Mouse (Mus musculus) ES-Bruce4 (cell line): ENCODE results near the gene Zfp991. TPM values are rescaled to one million over a fixed set of nuclear protein-coding genes. Genes with fewer than 3 reads are reported as not detected.
"Not testable (repeated sequence)": the region's sequence is repeated elsewhere in the genome, so short reads cannot be mapped to it uniquely, and the experiment has no call there.

Source experiments
- H3K27ac ChIP-seq: 2 replicates; pipeline ENCODE4 v1.5.1; 2012; ENCODE audit warnings: low read length, inconsistent platforms; ENCODE audit not compliant: insufficient read depth
- H3K27me3 ChIP-seq: 2 replicates; pipeline ENCODE4 v1.6.1; 2012; ENCODE audit warnings: mild to moderate bottlenecking, low read length, inconsistent platforms; ENCODE audit not compliant: control insufficient read depth, poor library complexity, insufficient read depth, severe bottlenecking
- H3K36me3 ChIP-seq: 2 replicates; pipeline ENCODE4 v1.6.1; 2012; ENCODE audit warnings: inconsistent platforms, mild to moderate bottlenecking, low read length, moderate library complexity; ENCODE audit not compliant: control insufficient read depth, poor library complexity, insufficient read depth, severe bottlenecking
- H3K4me1 ChIP-seq: one replicate; pipeline ENCODE4 v1.8.1; 2011; ENCODE audit warnings: low read length; ENCODE audit not compliant: control insufficient read depth, insufficient read depth
- H3K4me3 ChIP-seq: 2 replicates; pipeline ENCODE4 v1.5.1; 2011; ENCODE audit warnings: low read depth, mild to moderate bottlenecking, low read length
- H3K9ac ChIP-seq: 2 replicates; pipeline ENCODE4 v1.6.1; 2012; ENCODE audit warnings: low read depth, mild to moderate bottlenecking, inconsistent platforms; ENCODE audit not compliant: poor library complexity, severe bottlenecking
- H3K9me3 ChIP-seq: replicated peaks from 2 replicates; pipeline ENCODE4 v1.6.1; 2012; ENCODE audit warnings: mild to moderate bottlenecking, low read length, inconsistent platforms; ENCODE audit not compliant: control insufficient read depth, poor library complexity, insufficient read depth, severe bottlenecking
- polyA plus RNA-seq: library from polyadenylated mRNA; stranded (reverse); fragments of >200 nt; gene quantifications from 2 replicates; pipeline ENCODE4 v1.2.4, GENCODE M21; 2011; ENCODE audit warnings: low read depth; ENCODE audit not compliant: missing spikeins, insufficient read depth, insufficient read length

Gene Zfp991
- polyA plus RNA-seq, 1 experiment = 32.7 TPM

DNA sequence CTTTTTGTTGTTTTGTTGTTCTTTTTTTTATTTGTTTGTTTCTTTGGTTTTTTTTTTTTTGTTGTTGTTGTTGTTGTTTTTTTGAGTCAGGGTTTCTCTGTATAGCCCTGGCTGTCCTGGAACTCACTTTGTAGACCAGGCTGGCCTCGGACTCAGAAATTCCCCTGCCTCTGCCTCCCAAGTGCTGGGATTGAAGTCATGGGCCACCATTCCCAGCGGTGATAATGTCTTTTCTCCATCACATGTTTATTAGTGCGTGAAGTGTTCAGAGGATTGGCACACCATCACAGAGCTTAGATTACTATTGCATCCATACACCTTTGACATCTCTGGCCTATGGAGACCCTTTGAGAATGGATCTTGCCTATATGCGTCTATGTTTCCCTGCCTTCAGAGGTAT lies 6.0 kb upstream of the Zfp991 start:
- not testable (repeated sequence) for H3K9me3 ChIP-seq, H3K27ac ChIP-seq, H3K36me3 ChIP-seq, H3K27me3 ChIP-seq, H3K9ac ChIP-seq, H3K4me1 ChIP-seq, H3K4me3 ChIP-seq

DNA sequence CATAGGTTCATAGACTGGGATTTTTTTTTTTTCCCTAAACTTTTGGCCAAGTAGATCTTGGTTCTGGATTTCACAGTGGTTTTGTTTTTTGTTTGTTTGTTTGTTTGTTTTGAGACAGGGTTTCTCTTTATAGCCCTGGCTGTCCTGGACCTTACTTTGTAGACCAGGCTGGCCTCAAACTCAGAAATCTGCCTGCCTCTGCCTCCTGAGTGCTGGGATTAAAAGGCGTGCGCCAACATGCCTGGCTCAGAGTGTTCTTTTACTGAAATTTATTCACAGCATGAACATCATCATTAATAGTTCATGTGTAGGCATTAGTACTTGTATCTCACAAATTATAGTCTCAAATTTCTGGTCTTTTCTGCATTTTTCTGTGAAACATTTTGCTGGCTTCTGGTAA lies 5.4 kb upstream of the Zfp991 start:
- H3K9ac ChIP-seq, H3K4me1 ChIP-seq, H3K27me3 ChIP-seq, H3K9me3 ChIP-seq, H3K4me3 ChIP-seq, H3K36me3 ChIP-seq, H3K27ac ChIP-seq: not testable (repeated sequence)

DNA sequence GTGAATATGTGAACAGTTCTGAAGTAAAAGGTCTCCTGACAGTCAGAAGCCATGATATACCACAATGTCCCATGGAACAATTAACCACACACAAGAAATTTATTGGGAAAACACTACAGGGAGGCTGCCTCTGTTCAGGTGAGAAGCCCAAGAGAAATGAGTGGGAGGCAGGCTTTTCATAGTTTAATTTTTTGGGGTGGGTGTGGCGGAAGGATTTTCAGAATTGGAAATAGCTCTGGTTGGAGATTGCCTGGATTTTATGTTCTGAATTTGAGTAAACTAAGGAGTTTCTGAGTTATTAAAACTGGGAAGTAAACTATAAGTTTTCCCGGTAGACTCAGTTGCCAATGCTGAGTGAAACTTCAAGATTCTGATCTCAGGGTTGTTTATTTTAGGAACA lies 4.7 kb upstream of the Zfp991 start:
- not testable (repeated sequence) for H3K27ac ChIP-seq, H3K36me3 ChIP-seq, H3K9me3 ChIP-seq, H3K4me3 ChIP-seq, H3K27me3 ChIP-seq, H3K9ac ChIP-seq, H3K4me1 ChIP-seq

DNA sequence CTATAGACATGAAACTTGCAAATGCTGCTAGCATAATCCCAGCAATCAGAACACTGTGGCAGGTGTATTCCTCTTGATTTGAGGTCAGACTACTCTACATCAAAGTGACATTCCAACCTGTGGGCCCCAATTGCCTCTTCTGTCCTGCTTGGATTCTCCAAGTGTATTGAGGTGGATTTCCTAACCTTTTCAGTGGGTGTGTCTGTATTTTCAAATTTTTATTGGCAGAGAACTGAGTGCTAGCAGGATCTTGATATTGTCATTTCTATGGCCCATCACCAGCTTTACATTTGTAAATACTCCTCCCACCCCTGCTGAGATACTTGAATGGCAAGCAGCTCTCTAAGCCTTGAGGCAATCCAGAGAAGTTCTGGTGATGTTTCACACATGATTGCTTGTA lies 3.7 kb upstream of the Zfp991 start:
- not testable (repeated sequence) for H3K4me1 ChIP-seq, H3K27ac ChIP-seq, H3K4me3 ChIP-seq, H3K9ac ChIP-seq, H3K36me3 ChIP-seq, H3K9me3 ChIP-seq, H3K27me3 ChIP-seq

DNA sequence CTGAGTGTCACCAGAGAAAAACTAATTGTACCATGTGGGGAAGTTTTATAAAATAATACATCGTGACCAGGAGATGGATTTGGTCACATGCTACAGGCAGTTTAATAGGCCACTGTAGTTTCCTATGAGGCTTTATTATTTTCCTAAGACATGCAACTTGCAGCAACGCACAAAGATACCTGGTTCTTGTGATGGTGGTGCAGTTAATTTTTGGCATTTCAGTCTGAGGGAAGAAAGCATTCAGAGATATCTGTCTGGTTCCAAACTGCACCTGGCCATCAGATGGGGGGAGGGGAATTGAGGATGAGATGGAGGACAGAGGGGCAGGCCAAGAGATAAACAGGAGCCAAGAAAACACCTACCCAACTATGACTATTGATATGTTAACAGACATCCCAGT lies 1.8 kb downstream of the Zfp991 start:
- not testable (repeated sequence) for H3K4me1 ChIP-seq, H3K27ac ChIP-seq, H3K4me3 ChIP-seq, H3K36me3 ChIP-seq, H3K9ac ChIP-seq, H3K9me3 ChIP-seq, H3K27me3 ChIP-seq

DNA sequence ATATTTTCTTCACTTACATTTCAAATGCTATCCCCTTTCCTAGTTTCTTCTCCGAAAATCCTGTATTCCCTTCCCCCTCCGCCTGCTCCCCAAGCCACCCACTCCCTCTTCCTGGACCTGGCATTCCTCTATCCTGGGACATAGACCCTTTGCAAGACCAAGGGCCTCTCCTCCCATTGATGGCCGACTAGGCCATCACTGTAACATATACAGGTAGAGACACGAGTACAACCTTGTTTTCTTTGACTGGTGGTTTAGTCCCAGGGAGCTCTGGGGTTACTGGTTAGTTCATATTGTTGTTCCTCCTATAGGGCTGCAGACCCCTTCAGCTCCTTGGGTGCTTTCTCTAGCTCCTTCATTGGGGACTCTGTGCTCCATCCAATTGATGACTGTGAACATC lies 9.9 kb downstream of the Zfp991 start:
- not testable (repeated sequence) for H3K9me3 ChIP-seq, H3K36me3 ChIP-seq, H3K4me3 ChIP-seq, H3K27me3 ChIP-seq, H3K4me1 ChIP-seq, H3K27ac ChIP-seq, H3K9ac ChIP-seq

DNA sequence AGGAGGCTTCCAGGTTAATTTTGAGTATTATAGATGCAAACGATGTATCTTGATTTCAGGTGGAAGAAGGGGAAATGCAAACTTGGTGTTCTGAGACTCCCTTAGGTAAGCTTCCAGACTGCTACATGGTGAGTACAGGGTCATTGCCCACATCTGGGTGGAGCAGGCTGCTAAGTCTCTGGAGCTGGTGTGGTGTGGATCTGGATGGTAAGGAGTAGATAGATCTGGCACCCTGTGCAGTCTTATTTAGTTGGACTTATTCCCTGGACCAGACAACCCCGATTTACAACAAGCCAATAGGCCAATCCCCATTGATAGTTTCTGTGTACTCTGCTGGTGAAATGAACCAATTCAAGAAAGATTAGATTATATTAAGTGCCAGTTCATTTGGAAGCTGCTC lies 33.4 kb downstream of the Zfp991 start:
- H3K36me3 ChIP-seq, H3K9me3 ChIP-seq, H3K4me3 ChIP-seq, H3K27ac ChIP-seq, H3K9ac ChIP-seq, H3K4me1 ChIP-seq, H3K27me3 ChIP-seq: not testable (repeated sequence)

DNA sequence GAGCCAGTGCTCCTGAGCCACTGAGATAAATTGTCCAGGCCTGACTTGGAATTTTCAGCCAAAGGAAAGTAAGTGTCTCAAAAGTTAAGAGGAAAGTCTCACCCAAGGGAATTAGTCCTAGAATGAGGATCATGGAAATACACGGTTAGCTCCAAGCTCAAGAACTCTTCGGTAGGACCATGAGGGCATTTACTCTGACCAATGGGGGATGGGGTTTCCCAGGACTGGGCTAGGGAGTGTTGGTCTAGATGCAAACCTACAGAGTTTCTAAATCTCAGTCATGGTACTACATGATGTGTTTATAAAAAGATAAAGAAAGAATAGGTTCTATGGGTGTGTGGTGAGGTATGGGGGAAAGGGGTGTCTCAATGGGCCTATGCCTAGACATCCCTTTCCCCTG lies 38.7 kb downstream of the Zfp991 start:
- not testable (repeated sequence) for H3K36me3 ChIP-seq, H3K9ac ChIP-seq, H3K9me3 ChIP-seq, H3K4me3 ChIP-seq, H3K27ac ChIP-seq, H3K4me1 ChIP-seq, H3K27me3 ChIP-seq

DNA sequence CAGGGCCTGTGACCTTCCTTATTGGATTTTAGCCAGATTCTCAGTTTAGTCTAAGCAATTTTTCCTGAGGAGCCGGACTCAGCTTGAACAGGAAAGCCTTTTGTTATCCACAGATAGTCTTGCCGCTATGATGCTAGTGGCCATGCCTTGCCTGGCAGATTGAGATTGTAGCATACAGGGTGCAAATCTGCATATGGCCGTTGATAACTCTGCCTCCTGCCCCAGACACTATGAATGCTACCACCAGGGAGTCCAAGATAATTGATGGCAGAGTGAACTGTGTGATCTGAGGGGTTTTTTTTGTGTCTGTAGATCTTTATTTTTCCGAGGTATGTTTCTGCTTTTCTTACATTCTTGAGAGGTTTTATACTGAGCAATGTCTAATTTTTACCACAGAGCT lies 39.7 kb downstream of the Zfp991 start:
- H3K9me3 ChIP-seq, H3K4me1 ChIP-seq, H3K36me3 ChIP-seq, H3K27me3 ChIP-seq, H3K4me3 ChIP-seq, H3K9ac ChIP-seq, H3K27ac ChIP-seq: not testable (repeated sequence)

DNA sequence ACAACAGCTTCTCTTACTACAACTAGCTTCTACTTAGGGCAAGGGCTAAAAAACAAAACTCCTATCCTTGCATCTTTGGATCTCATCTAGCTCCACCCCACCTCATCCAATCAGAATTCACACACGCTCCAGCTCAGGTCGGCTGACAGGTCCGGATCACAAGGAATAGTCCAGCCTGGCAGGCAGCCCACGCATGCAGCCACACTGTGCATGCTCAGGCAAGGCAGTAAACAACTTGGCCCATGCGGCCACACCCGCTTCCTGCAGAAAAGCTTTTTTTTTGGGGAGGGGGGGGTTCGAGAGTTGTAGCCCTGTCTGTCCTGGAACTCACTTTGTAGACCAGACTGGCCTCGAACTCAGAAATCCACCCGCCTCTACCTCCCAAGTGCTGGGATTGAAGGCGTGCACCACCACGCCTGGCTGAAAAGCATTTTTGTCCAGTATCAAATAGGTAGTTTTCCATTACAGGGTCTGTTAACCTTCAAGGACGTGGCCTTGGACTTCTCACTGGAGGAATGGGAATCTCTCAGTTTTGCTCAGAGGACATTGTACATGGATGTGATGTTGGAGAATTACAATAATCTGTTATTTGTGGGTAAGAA lies 44.5 kb downstream of the Zfp991 start:
- not testable (repeated sequence) for H3K9me3 ChIP-seq, H3K36me3 ChIP-seq, H3K4me1 ChIP-seq, H3K4me3 ChIP-seq, H3K27me3 ChIP-seq, H3K9ac ChIP-seq, H3K27ac ChIP-seq
